Mouse (Mus musculus): Measurements from ENCODE around the gene Megf8.

Megf8 gene

GRCm38 (mm10) chr7:25279861-25280791 lies 36.8 kb upstream of the Megf8 start:
- DNase-seq: no peak

- no peak for DNase-seq
Measured at GRCm38 (mm10) chr7:25281166-25281733, 35.7 kb upstream of the Megf8 start.

- DNase-seq: peak; percentile 98
Measured at GRCm38 (mm10) chr7:25281734-25282601, 35.0 kb upstream of the Megf8 start.

- DNase-seq: peak; percentile 51
Measured at GRCm38 (mm10) chr7:25282731-25283211, 34.2 kb upstream of the Megf8 start.

GRCm38 (mm10) chr7:25283637-25284036 lies 33.3 kb upstream of the Megf8 start:
- no peak for DNase-seq

- no peak for DNase-seq
Measured at GRCm38 (mm10) chr7:25284171-25284570, 32.8 kb upstream of the Megf8 start.

- DNase-seq: no peak
Measured at GRCm38 (mm10) chr7:25284766-25285165, 32.2 kb upstream of the Megf8 start.

- no peak for DNase-seq
Measured at GRCm38 (mm10) chr7:25285511-25286238, 31.3 kb upstream of the Megf8 start.

GRCm38 (mm10) chr7:25286989-25287388 lies 30.0 kb upstream of the Megf8 start:
- no peak for DNase-seq

- DNase-seq: no peak
Measured at GRCm38 (mm10) chr7:25288011-25288410, 29.0 kb upstream of the Megf8 start.

GRCm38 (mm10) chr7:25288721-25289120 lies 28.2 kb upstream of the Megf8 start:
- no peak for DNase-seq

GRCm38 (mm10) chr7:25289925-25290324 lies 27.0 kb upstream of the Megf8 start:
- DNase-seq: no peak

- no peak for DNase-seq
Measured at GRCm38 (mm10) chr7:25290463-25290862, 26.5 kb upstream of the Megf8 start.

- DNase-seq: no peak
Measured at GRCm38 (mm10) chr7:25290911-25291310, 26.1 kb upstream of the Megf8 start.

GRCm38 (mm10) chr7:25292107-25292506 lies 24.9 kb upstream of the Megf8 start:
- no peak for DNase-seq

GRCm38 (mm10) chr7:25293191-25293739 lies 23.7 kb upstream of the Megf8 start:
- no peak for DNase-seq

GRCm38 (mm10) chr7:25294495-25294894 lies 22.5 kb upstream of the Megf8 start:
- DNase-seq: no peak

- DNase-seq: no peak
Measured at GRCm38 (mm10) chr7:25294960-25295722, 21.8 kb upstream of the Megf8 start.

- DNase-seq: peak; percentile 65
Measured at GRCm38 (mm10) chr7:25296945-25297453, 20.0 kb upstream of the Megf8 start.

GRCm38 (mm10) chr7:25297454-25298325 lies 19.3 kb upstream of the Megf8 start, which contains the start of gene Pafah1b3:
TSS of gene Pafah1b3 (minus strand) at chr7:25297986.
- DNase-seq: peak; percentile 89
